Mouse (Mus musculus): ENCODE measurements around the gene Ilf3.

GRCm38 (mm10) chr9:21428178-21428577 is 60.5 kb downstream of the Ilf3 start:
- no peak for TF ChIP-seq POLR2A (IDR thresholded peaks at IDR 0.05; ENCODE audit: borderline replicate concordance, control insufficient read depth, low read depth, low read length)
- no peak for TF ChIP-seq CTCF (IDR thresholded peaks at IDR 0.05; ENCODE audit: control insufficient read depth, insufficient read depth, low read length)
